Mouse (Mus musculus): ENCODE measurements at regions not wholly inside any gene's neighbourhood (a gene's known extent, or its start where the extent isn't known, plus 50 kb on each side); places are given as distances from the start of the nearest gene placed in this dataset.

DNA sequence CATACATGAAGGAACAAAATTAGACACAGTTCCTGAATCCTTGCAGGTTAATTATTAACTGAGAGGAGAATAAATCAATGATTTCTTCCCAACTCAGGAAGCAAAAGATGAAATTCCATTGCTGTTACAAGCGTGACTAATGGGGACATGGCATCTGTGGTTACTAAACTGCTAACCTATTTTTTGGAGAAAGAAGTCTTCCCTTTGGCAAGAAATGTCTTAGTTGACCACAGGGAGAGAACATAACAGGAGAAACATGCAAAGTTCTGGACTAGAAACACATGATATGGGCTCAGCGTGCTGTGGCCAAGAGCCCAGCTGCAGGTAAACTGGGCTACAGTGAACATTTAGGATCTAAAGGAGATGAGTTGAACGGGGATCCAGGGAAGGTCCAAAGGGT is 2751.4 kb upstream of the Lrrc6 start:
- no peak for TF ChIP-seq EP300 (optimal IDR thresholded peaks at IDR 0.05)
- no peak for TF ChIP-seq CTCF (IDR thresholded peaks at IDR 0.05; ENCODE audit: low read depth)

Data from stomach, postnatal 0 days (tissue).